Mouse (Mus musculus): ENCODE data around the gene 9930022D16Rik.
A peak's percentile ranks its signal among the peaks of the same experiment; 100 is the strongest.

The 9930022D16Rik gene

DNA sequence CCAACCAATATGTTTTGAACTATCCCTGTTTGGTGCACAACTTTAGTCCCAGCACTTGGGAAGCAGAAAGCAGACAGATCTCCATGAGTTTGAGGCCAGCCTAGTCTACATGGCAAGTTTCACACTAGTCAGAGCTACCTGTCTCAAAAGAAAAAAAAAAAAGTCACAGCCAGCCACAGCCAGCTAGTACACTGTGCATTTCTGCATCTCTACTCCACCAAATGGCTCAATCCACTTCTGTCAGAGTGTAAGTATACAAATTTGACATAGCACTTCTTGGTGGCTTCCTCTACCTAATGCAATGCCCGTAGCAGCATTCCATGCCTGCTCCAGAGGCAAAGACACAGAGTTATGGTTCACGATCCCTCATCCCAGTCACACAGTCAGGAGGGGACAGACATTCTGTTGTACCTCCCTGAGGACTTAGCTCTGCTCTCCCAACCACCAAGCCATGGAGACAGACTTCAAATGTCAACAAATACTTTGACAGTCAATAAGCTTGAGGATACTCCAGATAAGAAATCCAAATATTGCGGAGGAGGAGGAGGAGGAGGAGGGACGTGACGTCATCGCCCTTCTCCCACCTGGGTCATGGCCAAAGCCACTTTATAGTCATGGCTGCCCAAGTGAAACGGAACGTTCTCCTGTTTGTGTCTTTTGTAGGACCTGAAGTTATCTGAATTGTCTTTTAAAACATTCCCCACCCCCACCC, 3.1 kb downstream of the 9930022D16Rik start:
- DNase-seq (ENCODE audit: low spot score in 2 of 2): no peak

DNA sequence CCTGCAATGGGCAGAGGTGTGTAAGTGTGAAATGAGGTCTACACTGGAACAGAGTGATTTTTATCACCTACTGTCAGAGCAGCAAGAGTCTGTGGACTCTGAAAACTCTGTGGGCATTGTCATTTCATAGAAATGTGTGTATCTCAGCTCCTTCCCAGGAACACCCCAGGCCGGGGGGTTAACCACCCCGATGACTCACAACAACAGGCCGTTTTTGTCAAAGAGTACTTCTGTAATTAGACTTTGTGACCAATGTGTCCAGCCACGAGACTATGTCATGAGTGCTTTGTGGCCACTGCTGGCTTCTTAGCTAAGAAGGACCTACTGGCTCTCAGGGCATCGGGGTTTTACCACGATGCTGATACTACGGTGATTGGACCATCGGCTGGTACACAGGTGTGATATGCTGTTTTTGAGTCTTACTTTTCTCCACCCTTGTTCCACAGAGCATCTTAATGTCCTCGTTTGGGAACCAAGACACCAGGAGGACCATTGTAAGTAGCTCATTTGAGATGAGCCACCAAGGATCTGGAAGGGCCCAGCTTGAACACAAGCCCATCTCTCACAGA, 3.8 kb downstream of the 9930022D16Rik start:
- DNase-seq (ENCODE audit: low spot score in 2 of 2): no peak

DNA sequence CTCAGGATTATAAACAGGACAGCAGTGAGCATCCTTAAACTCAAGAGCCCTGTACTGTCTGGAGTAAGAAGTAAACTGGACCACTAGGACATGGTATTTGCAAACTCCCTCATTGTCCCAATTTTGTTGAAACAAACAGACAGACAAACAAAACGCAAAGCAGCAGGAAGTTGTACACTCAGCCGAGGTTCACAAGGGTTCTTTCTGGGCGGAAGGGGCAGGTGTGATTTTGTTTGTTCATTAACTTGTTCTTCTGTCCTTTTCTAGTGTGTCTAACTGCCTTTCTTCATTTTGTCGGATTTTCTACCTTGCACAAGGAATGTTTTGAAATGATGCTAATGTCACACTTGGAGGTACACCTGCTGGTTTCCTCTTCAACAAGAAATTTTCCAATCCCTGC, 5.7 kb downstream of the 9930022D16Rik start:
- DNase-seq (ENCODE audit: low spot score in 2 of 2): no peak

DNA sequence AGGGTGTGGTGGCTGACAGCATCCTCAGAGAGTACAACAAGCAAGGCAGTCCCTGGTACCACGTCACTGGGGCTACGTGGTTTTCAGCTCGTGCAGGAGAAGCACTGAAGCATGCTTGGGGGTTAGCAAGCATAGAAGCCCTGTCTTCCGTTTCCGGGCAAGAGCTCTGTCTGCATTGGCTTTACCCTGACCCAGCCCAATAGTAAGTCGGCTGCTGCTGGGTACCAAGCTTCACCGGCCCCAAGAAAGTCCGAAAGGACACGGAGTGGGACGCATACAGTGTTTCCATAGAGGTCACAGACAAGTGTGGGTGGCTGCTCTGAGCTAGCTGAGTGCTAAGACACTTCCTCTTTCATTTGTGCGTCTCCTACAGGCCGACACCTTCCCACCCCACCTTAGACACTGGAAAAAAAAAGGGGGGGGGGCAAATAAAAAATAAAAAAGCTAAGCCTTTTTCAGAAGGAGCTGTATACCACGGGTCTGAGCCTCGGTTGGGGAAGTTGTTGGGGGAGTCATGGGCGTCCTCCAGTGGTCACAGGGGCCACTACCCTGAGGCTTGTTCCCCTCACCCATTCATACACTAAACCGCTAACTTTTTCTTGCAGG, 6.3 kb downstream of the 9930022D16Rik start:
- DNase-seq (ENCODE audit: low spot score in 2 of 2): peak; percentile 68 to 69

DNA sequence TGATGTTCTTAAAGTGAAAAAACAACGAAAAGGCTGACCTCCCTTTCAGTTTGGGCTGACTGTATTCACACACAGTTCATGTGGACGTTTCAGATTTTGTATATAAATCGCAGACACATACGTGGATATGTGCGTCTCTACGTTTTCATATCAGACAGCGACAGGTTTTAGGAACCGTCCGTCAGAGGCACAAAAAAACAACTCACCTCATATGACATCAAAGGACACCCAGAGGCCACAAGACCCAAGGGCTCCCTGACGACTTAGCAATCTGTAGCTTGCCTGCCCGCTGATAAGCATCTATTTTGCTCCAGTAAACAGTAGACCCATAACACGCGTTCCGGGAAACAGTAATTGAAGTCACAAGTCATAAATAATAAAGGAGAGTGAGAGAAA, 6.8 kb downstream of the 9930022D16Rik start:
- no peak for DNase-seq (ENCODE audit: low spot score in 2 of 2)

DNA sequence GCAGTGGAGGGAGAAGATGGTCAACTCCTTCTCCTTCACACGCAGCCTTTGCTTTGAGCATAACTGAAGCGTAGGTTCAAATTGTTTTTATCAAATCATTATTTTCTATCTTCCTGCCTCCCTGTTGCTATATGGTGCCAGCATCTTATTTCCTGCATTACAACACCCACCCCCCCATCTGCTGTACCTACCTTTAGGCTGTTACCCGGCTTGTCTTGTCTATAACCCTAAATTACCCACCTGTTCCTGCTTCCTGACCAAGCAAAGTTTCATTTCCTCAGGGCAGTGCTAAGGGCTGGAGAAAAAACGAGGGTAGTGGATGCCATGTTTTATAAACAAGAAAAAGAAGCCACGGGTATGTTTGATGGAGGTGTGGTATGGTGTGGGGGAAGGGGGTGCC, 7.5 kb downstream of the 9930022D16Rik start:
- DNase-seq (ENCODE audit: low spot score in 2 of 2): no peak

DNA sequence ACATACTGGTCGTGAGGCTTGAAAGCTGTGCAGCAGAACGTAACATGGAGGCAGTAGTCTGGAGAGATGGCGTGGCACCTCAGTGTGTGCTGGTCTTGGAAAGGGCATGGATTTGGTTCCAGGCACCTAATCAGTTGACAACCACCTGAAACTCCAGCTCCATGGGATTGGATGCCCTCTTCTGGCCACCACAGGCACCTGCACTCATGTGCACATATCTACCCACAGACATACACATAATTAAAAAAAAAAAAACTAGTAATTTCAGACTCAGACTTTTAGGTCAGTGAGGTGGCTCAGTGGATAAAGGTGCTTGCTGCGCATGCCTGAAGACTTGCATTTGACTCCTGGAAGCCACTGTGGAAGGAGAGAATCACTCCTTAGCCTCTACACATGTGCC, 8.5 kb downstream of the 9930022D16Rik start:
- no peak for DNase-seq (ENCODE audit: low spot score in 2 of 2)

DNA sequence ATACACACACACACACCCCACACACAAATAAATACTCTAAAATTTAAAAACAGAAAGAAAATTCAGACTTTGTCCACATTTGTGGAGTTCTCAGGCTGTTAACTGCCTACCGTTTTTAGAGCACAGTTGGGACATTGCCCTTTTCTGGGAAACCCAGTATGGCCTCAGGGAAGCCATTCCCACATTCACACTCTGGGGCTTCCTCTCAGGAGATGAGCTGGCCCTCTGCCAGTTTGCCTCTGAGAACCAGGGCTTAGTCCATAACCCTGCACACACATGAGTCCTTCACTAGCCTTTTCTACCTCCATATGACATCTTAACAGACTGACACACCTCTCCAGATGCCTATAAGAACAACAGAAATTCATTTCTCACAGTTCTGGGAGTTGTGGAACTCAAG, 9.6 kb downstream of the 9930022D16Rik start:
- DNase-seq (ENCODE audit: low spot score in 2 of 2): no peak

DNA sequence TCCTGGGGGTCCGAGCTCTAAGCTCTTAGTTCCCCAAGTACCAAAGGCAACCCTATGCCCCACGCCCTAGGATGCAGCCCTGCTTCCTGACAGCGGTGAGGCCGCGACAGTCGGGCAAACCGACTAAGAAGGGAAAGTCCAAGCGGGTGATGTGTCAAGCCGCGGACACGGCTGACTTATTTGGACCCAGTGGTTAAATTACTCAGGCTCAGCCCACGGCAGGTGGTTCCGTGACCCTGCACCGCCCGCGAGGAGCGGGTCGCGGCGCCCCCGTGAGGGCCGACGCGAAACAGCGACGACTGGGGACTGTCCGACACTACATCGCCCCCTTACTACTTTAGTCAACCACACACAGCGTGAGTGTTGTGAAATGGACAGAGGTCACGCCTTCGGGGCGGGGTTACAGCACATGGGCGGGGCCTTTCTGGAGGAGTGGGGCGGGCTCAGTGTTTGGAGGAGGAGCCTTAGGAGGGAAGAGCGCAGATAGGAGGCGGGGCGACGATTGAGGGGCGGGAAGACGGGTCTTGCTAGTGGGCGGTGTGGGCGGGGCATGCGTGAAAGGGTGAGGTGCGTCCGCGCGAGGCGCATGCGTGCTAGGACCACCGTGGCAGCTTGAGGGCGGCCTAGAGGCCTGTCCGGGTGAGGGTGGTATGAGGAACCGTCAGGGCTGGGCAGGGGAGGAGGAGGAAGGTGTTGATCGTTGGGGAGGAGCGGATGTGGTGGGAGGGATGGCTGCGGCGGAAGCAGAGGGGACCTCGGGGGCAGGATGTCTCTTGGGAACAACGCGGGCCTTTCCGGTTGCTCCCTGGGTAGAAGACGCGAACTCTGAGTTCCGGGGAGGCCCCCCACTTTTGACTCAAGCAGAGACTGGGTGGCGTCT, 11.9 kb downstream of the 9930022D16Rik start, which contains the start of gene Amz2:
Amz2 (plus strand) TSS at position 555 of the 880 bp plus-strand sequence.
- DNase-seq (ENCODE audit: low spot score in 2 of 2): peak; percentile 98 to 99

DNA sequence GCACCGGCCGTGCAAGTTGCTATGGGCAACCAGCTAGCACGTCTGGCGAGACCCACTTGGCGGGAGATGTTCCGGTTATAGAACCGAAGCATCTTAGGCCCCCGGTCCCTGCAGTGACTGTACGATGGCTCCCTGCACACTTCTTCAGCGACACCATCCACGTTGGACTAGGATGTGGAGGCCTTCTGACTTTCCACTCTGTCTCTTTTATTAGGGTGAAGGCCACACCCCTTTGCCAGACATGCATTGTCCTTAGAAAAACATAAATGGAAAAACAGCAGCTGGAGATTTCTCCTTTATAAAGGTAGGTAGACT, 12.5 kb downstream of the 9930022D16Rik start:
- DNase-seq (ENCODE audit: low spot score in 2 of 2): no peak

DNA sequence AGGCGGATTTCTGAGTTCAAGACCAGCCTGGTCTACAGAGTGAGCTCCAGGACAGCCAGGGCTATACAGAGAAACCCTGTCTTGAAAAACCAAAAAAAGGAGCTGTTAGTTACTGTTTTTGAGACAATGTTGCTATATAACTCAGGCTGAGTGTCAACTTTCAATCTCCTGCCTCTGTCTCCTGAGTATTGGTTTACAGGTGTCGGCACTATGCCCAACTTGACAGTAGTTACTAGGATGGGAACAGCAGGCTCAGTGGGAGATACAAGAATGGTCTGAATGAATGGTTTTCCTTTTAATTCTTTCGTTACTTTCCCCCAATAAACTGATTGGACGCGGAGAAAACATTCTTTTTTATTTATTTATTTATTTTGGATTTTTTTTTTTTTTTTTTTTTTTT, 13.6 kb downstream of the 9930022D16Rik start:
- no peak for DNase-seq (ENCODE audit: low spot score in 2 of 2)

DNA sequence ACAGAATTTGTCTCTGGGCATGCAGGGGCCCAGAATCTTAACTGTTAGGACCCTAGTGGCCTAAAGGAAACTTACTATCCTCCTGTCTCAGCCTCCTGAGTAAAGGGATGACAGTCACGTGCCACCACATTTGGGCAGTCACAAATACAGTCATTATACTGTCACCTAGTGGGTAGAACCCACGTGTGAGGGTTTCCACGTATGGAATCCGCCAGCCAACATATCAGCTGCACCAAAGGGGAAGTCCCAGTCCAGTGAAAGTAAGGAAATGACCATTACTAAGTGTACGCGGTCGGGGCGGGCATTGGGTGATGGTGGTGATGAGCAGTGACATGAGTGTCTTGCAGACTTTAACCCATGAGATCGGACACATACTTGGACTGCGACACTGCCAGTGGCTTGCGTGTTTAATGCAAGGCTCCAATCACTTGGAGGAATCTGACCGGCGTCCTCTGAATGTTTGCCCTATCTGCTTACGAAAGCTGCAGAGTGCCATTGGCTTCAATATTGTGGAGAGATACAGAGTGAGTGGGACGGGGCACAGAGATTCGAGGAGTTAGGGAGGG, 20.6 kb downstream of the 9930022D16Rik start:
- DNase-seq (ENCODE audit: low spot score in 2 of 2): no peak

DNA sequence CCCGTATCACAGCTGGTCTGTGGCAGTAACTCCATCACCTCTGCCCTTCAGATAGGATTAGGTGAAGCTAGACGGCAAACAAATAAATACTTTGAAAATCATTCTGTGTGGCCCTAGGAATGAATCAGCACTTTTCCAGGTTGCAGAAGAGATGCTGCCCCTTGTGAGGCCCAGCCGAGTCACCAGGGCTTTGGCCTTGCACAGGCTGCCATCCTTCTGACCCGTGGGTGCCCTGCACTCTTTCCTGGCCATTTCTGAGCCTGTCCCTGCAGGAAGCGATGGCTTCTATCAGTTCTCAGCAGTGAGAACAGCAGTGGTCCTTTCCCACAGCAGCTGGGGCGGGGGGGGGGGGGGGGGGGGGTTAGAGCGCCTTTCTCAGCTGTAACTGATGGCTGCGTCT, 23.2 kb downstream of the 9930022D16Rik start:
- DNase-seq (ENCODE audit: low spot score in 2 of 2): no peak

DNA sequence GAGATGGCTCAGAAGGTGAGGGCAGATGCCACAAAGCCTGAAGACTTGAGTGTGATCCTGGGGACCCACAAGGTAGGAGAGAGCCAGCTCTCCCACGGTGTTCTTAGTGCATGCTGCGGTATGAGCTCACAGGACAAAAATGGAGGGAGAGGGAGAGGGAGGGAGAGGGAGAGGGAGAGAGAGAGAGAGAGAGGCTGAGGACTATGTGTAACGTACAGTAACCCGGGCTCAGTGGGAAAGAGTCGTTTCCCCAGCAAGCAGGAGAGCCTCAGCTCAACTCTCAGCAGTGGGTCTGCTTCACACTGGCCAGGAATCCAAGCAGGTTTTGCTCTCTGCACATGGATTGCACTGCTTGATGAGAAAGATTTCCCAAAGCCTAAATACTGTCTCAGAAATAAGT, 25.5 kb downstream of the 9930022D16Rik start:
- no peak for DNase-seq (ENCODE audit: low spot score in 2 of 2)

DNA sequence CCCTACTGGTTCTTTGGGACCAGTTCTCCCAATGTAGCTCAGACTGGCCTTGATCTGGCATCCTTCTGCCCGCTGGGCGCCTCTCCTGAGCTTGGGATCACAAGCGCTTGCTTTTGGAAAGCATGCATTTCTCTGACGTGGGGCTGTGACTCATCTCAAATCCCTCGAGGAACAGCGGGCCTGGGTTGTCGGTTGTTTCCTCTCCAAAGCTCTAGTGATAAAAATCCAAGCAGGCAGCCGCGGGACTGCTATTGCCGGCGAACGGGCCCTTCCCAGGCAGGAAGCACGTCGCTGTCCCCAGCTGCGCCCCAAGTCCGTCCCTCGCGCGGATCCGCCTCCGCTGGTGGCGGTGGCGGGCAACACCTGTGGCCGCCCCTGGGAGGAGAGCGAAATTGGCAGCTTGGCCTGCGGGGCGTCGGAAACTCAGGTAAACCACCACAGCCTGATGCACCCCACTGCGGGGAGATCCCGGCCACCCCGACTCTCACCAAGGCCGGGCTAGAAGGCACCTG, 26.2 kb downstream of the 9930022D16Rik start:
- peak; percentile 71 to 78 for DNase-seq (ENCODE audit: low spot score in 2 of 2)

DNA sequence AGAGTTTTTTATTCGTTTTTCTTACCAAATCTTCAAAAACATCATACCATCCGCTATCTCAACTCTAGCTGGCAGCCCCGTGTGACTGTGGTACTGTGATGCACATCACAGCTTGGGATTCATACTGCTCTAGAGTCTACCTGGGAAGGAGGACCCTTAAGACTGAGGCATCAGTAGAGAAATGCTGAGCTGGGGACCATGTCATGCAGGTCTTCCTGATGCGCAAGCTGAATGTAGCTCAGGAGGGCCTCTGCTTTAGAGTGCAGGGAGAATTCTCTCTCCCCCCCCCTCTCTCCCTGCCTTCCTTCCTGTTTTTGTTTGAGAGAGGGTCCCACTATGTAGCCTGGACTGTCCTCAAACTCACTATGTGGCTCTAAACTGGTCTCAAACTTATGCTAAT, 26.9 kb downstream of the 9930022D16Rik start:
- no peak for DNase-seq (ENCODE audit: low spot score in 2 of 2)

DNA sequence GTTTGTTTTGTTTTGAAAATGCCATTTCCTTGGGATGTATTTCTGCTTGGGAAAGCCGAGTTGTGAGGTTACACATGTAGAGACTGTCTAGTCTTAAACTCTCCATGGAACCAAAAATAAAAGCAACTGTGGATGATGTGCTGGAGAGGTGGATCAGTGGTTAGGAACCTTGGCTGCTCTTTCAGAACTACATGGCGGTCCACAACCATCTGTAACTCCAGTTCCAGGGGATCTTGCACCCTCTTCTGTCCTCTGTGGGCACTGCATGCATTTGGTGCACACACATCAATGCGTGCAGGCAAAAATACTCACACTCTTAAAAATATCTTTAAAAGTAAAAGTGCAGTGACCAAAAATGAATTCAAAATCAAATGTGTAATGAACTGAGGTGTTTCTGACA, 27.4 kb downstream of the 9930022D16Rik start:
- DNase-seq (ENCODE audit: low spot score in 2 of 2): peak; percentile 43 to 59

DNA sequence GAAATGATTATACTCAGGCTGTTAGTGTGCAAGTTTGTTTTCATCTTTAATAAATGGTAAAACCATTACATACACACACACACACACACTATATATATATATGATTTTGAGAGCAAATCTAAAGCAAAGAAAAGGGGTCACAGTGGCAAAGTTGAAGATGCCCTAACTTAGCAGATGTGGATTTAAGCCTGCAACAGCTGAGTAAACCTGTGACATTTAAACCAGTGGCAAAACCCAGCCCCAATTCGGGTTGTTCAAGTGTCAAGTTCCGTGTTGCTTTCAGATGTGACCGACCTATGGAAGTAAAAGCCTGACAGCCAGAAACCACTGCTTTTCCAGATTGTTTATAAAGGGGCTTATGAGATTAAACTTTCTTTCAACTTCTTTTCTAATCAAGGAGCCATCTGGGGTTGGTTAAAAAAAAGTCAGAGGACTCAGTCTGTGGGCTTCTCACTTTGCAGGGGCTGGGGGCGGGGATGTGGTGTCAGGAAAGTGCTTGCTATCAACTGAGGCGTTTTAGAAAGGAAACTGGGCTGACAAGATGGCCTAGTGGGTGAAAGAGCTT, 28.5 kb downstream of the 9930022D16Rik start:
- DNase-seq (ENCODE audit: low spot score in 2 of 2): no peak

DNA sequence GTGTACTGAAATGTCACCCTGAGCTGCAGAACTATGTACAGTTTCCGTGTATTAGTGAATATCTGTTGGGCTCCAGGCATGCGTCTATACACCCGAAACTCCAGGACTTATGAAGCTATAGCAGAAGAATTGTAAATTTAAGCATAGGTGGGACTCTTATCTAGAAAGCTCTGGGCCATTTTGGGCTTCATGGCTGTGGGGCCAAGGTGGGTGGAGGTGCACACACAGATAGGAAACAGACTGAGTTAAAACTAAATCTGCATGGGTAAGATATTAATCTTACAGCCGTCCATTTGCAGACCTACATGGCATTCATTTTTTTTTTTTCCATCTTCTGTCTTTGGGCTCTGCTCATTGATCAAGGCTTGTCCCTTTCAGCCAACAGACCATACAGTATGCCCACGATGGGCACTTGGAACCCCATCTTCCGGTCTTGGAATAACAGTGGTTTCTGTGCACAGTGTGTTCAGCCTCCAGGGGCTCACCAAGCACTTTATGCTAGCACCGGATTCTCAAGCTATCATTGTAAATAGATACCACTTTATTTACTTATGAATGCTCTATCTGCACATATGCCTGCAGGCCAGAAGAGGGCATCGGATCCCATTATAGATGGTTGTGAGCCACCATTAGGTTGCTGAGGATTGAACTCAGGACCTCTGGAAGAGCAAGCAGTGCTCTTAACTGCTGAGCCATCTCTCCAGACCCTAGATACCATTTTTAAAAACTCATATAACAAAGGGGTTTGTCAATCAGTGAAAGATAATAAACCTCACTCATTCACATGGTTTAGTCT, 29.9 kb downstream of the 9930022D16Rik start:
- DNase-seq (ENCODE audit: low spot score in 2 of 2): no peak

DNA sequence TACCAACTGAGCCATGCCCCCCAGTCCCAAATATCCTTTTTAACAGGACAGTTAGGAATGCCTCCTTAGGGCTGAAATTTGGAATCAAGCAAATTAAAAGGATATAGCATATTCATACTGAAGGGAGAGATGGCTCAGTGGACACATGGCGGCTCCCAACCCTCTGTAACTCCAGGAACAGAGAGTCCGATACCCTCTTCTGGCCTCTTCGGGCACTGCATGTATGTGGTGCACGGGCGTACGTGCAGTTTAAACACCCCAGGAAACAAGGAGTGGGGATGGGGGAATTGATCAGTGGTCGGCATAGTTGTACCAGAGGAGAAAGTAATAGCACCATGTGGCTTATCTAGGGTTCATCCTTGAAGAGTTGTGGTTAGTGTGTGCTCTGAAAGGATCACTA, 30.9 kb downstream of the 9930022D16Rik start:
- peak in 1 of 2 experiments; percentile 47 for DNase-seq (ENCODE audit: low spot score in 2 of 2)

Measured in thymus, postnatal 10 days (tissue).